Mouse (Mus musculus): ENCODE data around the gene Nisch.
A peak's percentile ranks its signal among the peaks of the same experiment; 100 is the strongest.

Nisch gene

GRCm38 (mm10) chr14:31161638-31162037 lies 55.1 kb downstream of the Nisch start:
- no peak for DNase-seq (ENCODE audit: low spot score in 2 of 2)

DNA sequence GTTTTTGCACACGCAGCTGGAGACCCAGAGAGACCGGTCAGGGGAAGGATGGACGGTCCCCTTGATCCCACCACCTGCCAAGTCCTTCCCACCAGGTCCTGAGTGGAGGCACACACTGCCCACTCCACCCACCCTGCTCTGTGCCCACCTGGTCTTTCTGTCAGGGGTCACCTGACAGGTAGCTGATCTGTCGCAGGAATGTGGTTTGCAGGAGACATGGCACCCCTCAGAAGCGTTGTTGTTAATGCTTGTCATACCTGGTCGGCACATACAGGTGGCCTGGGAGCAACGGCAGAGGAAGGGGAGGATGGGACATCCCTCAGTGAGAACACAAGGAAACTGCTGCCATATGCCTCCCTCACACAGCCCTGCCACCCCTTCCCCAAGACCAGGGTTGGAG lies 55.6 kb downstream of the Nisch start:
- no peak for DNase-seq (ENCODE audit: low spot score in 2 of 2)

DNA sequence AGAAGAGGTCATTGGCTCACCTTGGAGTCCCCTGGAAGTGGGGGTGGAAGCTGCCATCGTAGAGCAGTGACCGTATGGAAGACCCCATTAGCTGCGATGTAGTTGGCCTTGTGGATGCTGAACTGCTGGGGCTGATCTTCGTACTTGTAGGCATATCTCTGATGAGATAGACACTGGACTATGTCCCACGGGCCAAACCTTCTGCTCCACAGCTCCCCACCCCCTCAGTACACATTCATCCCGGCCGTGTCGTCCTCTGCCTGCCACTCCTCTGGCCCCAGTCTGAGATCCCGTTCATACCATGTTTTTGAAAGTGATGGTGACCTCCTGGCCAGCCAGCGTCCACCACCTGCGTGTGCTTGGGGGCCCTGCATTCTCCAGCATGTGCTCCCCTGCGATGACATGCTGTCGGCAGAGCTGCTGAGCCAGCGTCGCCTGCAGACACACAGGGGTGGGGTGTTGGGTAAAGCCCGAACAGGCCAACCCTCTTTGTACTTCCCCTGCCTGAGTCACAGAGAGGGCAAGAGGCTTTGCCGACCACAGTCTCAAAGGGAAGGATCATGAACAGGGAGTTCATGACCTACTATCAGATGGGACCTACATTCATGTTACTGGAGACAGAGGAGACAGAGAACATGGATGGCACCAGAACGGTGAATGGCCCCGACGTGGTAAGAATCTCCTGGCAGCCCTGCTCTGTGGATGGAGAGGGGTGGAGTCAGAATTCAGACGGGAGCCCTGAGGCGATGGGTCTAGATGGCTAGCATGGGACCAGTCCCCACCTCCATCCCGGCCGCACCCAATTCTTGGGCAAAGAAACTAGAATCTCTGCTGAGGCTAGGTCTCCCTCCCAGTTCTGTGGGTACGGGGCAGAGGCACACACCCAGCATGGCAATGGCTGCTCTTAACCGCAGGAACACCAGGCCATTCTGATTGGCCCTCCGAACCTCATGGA lies 56.3 kb downstream of the Nisch start:
- no peak for DNase-seq (ENCODE audit: low spot score in 2 of 2)

GRCm38 (mm10) chr14:31145694-31146093 lies 71.1 kb downstream of the Nisch start:
- DNase-seq (ENCODE audit: low spot score in 2 of 2): no peak

DNA sequence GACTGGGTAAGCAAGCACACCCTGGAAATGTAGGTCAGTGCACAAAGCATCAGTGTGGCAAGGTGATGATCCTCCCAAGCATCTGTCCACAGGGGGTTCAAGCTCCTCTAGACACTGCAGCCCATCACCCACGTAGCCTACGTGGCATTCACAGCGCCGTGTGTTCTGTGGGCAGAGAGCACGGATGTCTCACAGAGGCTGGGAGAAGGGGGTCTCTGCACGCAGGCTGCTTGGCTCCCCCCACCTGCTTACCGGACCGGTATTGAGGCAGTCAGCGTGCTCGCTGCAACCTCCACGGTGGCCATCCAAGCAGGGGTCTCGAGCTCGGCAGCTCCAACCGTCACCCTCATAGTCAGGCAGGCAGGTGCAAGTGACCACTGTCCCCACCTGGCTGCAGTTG lies 75.7 kb downstream of the Nisch start:
- DNase-seq (ENCODE audit: low spot score in 2 of 2): no peak

GRCm38 (mm10) chr14:31140141-31140540 lies 76.6 kb downstream of the Nisch start:
- DNase-seq (ENCODE audit: low spot score in 2 of 2): no peak

- no peak for DNase-seq (ENCODE audit: low spot score in 2 of 2)
Measured at GRCm38 (mm10) chr14:31139666-31140065, 77.1 kb downstream of the Nisch start.

- DNase-seq (ENCODE audit: low spot score in 2 of 2): no peak
Measured at GRCm38 (mm10) chr14:31138897-31139429, 77.8 kb downstream of the Nisch start.

- no peak for DNase-seq (ENCODE audit: low spot score in 2 of 2)
Measured at GRCm38 (mm10) chr14:31138219-31138896, 78.4 kb downstream of the Nisch start.

- DNase-seq (ENCODE audit: low spot score in 2 of 2): no peak
Measured at GRCm38 (mm10) chr14:31137791-31138190, 79.0 kb downstream of the Nisch start.

- DNase-seq (ENCODE audit: low spot score in 2 of 2): no peak
Measured at GRCm38 (mm10) chr14:31137281-31137595, 79.5 kb downstream of the Nisch start.

DNA sequence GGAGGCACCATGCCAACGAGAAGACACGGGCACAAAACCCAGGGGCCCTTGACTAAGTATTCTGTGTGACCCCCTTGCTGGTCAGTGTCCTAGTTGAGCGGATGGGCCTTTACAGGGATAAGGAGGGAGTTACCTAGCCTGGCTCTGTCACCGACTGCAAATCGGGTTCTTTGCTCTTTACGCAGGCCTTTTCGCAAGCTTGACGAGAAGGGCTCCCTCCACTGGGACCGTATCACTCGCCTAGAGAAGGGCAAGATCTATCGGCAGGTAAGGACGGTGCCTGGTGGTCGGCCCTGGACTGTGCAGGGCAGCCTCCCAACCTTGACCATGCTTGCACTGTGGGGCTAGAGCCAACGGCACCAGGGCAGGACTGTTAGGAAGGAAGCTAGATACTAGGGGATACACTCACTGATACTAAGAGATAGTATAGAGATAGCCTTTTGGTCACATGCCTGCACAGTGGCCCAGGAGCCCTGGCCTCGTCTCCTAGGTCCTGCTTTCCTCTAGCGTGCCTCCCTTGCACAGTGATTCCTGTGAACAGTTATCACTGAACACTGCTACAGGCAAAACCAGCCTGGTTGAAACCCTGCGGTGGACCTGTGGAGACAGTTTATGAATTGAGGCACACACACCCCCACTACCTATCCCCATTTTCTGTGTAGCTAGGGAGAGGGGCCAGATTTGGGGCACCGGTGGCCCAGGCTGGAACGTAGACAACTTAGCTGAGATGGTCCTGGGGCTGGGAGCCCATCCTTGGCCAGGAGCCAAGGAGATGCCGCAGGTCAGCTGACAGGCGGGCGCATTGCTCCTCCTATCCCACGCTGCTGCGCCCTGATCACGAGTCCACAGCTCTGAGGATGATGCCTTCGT lies 80.1 kb downstream of the Nisch start:
- no peak for DNase-seq (ENCODE audit: low spot score in 2 of 2)

- no peak for DNase-seq (ENCODE audit: low spot score in 2 of 2)
Measured at GRCm38 (mm10) chr14:31135495-31136410, 81.0 kb downstream of the Nisch start.

- no peak for DNase-seq (ENCODE audit: low spot score in 2 of 2)
Measured at GRCm38 (mm10) chr14:31134015-31135000, 82.4 kb downstream of the Nisch start.

DNA sequence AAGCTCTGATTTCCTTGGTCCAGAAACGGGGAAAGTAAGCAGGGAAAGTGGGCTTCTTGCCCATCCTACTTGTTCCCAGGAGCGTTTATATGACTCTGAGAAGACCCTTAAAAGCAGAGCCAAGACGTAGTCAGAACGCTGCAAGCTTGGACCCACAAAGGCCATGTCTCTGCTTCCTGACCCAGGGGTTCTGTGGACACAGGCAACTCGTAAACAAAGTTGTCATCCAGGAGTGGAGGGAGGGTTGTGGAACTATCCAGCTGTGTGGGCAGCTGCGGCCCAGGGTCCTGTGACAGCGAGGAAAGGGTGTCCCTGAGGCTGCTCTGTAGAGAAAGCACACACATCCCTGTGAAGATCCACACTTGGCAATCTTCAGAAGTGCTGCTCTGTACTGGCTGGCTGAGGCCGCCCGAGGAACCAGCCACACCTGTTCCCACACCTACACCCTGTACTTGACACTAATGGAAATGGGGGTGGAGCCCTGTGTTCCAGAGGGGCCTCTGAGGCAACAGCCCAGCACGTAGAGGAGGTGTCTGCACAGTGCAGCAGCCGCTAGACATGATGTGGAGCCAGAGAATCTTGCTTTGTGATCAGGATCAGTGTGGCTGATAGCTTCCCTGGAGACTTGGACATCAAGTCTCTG lies 83.6 kb downstream of the Nisch start:
- no peak for DNase-seq (ENCODE audit: low spot score in 2 of 2)

DNA sequence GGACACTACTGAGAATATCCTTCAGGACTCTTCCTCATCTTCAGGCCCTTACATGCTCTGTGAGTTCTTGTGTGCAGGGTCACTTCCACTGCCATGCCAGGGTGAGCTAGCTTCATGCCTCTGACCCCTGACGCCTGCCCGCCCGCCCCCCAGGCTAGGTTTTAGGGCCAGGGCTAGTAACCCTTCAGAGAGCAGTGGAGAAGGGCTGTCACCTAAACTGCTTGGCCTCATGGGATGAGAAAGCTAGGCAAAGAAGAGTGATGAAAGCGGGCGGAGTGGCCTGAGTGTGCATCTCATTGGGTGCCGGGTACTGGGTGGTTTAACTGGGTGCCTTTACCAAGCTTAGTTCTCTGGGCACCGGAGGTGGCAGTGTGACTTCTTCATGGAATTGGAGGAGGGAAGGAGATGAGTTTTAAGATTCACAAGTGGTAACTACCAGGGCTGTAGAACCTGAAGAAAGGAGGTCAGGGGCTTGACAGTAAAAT lies 84.2 kb downstream of the Nisch start:
- DNase-seq (ENCODE audit: low spot score in 2 of 2): no peak

DNA sequence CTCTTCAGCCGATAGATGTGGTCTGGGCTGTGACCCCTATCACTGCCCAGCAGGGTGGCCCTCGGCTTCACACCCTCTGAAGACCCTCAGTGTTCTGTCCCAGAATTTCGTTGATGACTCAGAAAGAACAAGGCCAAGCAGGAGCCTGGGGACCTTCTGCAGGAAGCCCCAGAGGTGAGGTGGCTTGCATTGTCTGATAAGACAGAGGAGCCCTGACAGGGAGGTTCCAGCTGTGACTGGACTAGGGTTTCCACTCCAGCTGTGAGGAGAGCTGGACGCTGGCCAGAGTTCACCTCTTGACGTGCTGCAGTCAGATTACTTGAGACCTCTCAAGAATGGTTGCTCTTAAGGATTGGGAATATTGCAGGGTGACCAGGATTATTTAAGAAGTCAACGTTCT lies 84.7 kb downstream of the Nisch start:
- no peak for DNase-seq (ENCODE audit: low spot score in 2 of 2)

GRCm38 (mm10) chr14:31131272-31131821 lies 85.4 kb downstream of the Nisch start:
- DNase-seq (ENCODE audit: low spot score in 2 of 2): peak; percentile 16 to 22

All from thymus, postnatal 10 days (tissue).